Mouse (Mus musculus): ENCODE data around the gene Espn. TPM values are rescaled to one million over a fixed set of nuclear protein-coding genes. Genes with fewer than 3 reads are reported as not detected.
A peak's percentile ranks its signal among the peaks of the same experiment; 100 is the strongest.

Espn gene
- total RNA-seq, 2 experiments from 2014 or later, result 0.32 to 0.41 TPM

DNA sequence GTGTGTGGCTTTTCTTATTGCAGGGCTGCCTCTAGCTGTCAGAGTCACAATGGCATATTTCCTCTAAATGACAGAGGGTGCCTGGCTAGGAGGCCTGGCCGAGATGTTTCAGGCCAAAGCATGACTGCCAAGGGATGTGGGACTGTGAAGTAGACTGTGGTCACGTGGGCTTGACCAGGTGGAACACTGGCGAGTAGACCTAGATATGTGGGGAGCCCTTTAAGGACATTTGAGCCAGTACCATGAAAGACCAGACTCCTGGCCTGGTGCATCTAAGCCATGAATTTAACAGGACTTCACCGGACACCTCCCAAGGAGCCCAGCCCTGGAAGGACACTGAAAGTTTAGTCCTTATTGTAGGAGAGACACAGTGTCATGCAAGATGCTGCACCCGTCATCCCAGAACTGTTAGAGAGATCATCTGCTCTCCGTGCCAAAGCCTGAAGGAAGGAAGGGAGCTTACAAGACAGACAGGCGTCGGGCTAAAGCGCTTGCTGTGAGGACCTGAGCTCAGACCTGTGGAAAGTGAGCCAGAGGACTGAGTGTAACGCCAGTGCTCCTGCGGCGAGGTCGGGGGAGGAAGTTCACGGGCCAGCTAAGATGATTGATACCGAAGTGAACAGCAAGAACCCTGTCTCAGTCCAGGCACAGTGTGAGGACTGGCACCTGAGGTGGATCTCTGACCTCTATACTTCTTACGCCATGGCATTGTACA is 27.9 kb upstream of the Espn start:
- intact Hi-C loops (cut with DNase I), result loop anchor here (2.0 to 5.0 kb wide), 2 partner anchors 33 to 252 kb away; no protein-coding TSS in a partner anchor
- DNase-seq (ENCODE audit: extremely low spot score in 1 of 2, low spot score in 2 of 2), result no peak

DNA sequence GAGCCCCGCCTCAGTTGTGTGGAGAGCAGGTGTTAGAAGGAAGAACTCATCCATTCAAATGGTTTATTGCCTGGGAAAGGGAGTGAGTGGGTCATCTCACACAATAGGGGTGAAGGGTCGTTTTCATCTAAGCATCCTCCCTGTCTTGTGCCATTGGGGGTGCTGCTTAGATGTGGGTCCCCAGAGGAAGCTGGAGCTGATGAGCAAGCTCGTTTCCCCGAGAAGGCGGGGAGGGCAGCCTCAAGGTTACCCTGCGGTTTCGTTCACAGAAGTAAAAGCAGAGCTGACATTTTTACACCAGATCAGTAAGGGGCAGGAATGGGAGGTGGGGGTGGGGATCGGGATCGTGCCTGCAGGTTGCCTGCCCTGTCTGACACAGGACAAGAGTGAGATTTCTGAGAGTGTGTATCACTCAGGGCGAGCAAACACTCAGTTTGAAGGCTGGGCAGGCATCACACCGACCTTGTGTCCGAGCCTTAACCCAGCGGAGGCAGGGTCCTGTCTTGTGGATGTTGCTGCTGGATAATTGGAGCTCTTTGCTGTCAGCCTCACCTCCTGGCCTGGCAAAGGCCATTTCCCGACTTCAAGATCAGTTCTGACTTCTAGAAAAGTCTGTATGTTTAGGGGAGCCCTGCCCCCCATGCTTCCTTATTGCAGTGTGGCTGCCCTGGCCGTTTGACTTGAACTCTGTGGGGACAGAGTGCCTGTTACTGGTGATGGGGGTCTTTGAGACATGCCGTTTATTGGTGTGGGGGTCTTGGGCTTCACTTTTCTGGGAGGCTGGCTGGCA is 26.9 kb upstream of the Espn start:
- intact Hi-C loops (cut with DNase I), result loop anchor here (2.0 to 5.0 kb wide), 2 partner anchors 34 to 253 kb away; no protein-coding TSS in a partner anchor

DNA sequence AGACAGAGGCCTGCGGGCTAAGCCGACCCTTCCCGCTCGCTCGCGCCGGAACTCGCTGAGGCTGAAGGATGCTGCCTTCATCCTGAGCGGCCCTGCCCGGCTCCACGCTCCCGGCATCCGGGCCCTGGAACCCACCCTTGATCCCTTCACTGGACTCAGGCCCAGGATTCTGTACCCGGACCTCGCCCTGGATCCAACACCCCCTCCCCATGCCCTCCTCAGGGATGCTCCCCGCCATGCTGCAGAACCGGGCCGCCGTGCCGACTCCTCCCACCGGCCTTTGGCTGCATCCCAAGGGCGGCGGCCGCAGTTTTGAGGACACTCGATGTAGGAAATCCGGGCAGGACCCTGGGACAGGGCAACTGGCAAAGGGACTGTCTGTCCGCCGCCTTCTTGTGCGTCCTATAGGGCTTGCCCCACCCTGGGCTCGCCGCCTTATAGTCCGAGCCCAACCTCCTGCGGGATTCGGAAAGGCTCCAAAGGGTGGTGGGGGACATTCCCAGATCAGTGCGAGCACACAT is 26.2 kb upstream of the Espn start:
- intact Hi-C loops (cut with DNase I), result loop anchor here (2.0 to 5.0 kb wide), 2 partner anchors 34 to 254 kb away; no protein-coding TSS in a partner anchor
- peak in 1 of 2 experiments; percentile 76 for DNase-seq (ENCODE audit: extremely low spot score in 1 of 2, low spot score in 2 of 2)

More for the DNA sequence above, 26.9 kb upstream of the Espn start:
- DNase-seq (ENCODE audit: extremely low spot score in 1 of 2, low spot score in 2 of 2), result no peak

DNA sequence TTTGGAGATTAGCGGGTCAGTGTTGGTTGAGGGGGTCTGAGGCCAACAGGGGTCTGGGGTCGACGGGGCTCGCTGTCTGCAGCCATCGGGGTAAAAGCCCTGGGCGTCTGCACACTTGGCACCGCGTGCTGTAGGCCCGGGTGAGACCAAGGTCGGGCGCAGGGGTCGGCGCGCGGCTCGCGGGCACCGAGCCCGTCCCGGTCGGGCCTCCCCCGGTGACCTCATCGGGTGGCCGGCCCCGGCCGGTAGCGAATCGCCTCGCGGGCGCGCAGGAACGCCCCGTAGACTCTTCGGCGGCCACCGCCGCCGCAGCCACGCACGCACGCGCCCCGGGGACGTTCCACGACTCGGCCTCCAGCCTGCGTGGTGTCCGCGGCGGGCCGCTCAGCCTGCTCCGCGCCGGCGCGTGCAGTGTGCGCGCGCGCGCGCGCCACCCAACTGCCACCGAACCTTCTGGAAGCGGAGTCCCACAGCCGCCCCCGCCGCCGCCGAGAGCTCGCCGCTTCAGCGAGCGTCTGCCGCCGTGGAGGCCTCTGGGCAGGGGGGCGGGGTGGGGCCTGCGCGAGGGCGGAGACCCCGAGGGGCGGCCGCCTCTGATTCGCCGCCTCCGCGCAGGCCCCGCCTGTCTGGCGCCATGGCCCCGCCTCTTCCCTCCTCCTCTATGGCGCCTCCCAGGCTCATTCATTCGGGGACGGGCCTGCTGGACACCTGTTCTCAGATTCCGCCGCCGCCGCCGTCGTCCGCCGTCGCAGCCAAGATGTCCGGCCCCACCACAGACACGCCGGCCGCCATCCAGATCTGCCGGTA is 25.6 kb upstream of the Espn start, which contains the start of gene Acot7:
Acot7 (plus strand) TSS at position 598 of the 807 bp plus-strand sequence.
- DNase-seq (ENCODE audit: extremely low spot score in 1 of 2, low spot score in 2 of 2), result peak; percentile 86 to 96
- intact Hi-C loops (cut with DNase I), result loop anchor here (2.0 to 5.0 kb wide), 2 partner anchors 35 to 255 kb away; no protein-coding TSS in a partner anchor

DNA sequence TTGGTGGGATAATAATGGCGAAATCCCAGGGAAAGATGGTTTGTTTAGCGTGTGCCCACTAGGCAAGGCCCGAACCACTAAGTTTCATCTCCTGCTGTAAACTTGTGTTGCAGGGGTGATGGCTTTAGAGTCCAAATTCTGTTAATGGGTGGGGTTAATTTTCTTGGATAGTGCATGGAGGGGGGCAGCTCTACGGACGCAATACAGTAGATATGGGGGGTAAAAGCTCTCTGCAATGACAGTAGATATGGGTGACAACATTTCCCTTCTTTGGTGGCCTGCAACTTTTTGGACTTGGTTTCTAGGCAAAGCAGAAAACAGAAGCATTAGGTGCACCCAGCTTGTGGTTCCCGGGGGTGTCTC is 25.0 kb upstream of the Espn start:
- intact Hi-C loops (cut with DNase I), result loop anchor here (5.0 kb wide), 1 partner anchor 255 kb away; no protein-coding TSS in a partner anchor

DNA sequence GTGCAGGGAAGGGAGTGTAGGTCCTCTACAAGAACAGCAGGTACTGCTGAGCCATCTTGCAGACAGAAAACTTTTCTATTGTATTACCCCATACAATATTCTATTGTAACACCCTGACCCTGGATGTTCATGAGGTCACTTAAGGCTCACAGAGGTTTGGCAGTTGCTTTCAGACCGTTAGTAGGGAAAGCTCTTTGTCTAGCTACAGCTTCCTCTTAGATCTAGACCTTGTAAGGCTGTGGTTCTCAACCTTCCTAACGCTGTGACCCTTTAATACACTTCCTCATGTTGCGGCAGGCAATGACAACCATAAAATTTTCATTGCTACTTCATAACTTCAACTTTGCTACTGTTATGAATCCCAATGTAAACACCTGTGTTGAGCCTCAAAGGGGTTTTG is 24.5 kb upstream of the Espn start:
- intact Hi-C loops (cut with DNase I), result loop anchor here (5.0 kb wide), 1 partner anchor 256 kb away; no protein-coding TSS in a partner anchor

More for the DNA sequence above, 25.0 kb upstream of the Espn start:
- no peak for DNase-seq (ENCODE audit: extremely low spot score in 1 of 2, low spot score in 2 of 2)

DNA sequence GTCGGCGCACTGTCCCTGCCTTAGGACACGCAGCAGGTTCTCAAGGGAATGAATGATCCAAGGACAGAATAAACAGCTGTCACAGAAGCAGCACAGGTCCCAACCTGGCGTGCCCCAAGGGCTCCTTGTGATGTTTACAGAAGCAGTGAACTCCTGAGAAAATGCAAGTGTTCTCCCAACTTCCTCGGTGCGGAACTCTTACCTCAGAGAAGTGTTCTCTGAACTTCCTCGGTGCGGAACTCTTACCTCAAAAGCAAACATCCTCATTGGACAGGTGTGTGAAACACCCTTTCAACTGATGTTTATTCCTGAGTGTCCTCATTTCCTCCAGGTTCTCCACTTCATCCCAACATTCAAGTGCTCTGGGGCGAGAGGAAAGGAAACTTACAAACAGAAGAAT is 21.8 kb upstream of the Espn start:
- intact Hi-C loops (cut with DNase I), result loop anchor here (5.0 kb wide), 1 partner anchor 113 kb away; no protein-coding TSS in a partner anchor
- DNase-seq (ENCODE audit: extremely low spot score in 1 of 2, low spot score in 2 of 2), result no peak

More for the DNA sequence above, 24.5 kb upstream of the Espn start:
- DNase-seq (ENCODE audit: extremely low spot score in 1 of 2, low spot score in 2 of 2), result no peak

DNA sequence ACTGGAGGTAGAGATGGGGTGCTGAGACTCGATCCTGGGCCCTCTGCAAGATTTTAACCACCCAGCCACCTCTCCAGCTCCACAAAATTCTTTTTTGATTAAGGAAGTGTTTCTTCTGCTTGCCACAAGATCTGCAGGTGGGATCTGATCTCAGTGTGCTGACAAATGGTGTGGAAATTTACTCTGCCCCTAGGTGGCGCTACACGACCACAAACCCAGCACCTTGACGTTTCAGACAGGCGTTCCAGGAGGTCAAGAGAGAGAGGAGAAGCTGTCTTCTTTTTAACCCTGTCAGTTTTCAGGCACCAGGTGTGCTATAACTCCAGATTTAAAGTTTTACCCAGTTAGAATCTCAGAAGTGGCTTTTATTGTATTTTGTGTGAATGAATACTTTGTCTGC is 20.9 kb upstream of the Espn start:
- intact Hi-C loops (cut with DNase I), result loop anchor here (5.0 kb wide), 1 partner anchor 114 kb away; no protein-coding TSS in a partner anchor
- DNase-seq (ENCODE audit: extremely low spot score in 1 of 2, low spot score in 2 of 2), result peak; percentile 72 to 74

DNA sequence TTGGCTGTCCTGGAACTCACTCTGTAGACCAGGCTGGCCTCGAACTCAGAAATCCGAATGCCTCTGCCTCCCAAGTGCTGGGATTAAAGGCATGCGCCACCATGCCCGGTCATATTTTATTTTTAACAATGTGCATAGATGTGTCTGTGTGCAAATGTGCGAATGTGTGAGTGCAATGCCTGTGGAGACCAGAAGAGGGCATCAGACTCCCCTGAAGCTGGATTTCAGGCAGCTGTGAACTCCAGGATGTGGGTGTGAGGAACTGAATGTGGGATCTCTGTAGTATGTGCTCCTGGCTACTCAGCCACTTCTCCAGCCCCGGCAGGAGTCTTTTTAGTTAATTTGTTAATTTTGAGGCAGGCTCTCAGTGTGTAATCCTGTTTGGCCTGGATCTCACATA is 19.4 kb upstream of the Espn start:
- intact Hi-C loops (cut with DNase I), result loop anchor here (5.0 kb wide), 1 partner anchor 116 kb away; no protein-coding TSS in a partner anchor
- DNase-seq (ENCODE audit: extremely low spot score in 1 of 2, low spot score in 2 of 2), result no peak

DNA sequence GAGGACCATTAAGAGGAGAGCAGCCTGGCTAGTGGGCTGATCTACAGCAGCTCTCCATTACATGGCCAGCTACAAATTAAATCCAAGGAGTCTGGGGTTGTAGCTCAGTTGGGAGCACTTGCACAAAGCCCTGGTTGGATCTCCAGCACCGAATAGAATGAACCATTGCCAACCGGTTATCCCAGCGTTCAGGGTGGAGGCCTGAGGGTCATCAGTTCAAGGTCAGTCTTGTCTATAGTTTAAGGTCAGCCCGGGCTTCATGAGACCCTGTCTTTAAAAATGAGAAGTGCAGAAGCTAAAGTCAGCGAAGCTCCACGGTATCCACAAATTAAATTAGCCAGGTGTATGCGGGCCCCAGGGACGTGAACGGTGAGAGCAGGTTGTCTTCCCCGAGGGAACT is 18.1 kb upstream of the Espn start:
- intact Hi-C loops (cut with DNase I), result loop anchor here (5.0 kb wide), 1 partner anchor 117 kb away; no protein-coding TSS in a partner anchor
- no peak for DNase-seq (ENCODE audit: extremely low spot score in 1 of 2, low spot score in 2 of 2)

DNA sequence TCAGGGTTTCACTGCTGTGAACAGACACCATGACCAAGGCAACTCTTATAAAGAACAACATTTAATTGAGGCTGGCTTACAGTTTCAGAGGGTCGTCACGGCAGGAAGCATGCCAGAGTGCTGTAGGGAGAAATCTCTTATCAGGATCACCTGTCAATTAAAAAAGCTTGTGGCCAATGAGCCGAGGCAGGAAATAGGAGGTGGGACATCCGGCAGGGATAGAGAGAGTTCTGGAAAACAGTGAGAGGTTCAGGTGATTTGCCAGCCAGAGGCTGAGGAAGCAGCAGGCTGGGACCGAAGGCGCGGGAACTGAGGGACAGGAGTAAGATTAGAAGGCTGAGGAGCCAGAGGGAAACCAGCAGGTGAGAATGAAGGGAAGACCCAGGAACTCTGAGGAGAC is 16.9 kb upstream of the Espn start:
- no peak for DNase-seq (ENCODE audit: extremely low spot score in 1 of 2, low spot score in 2 of 2)
- intact Hi-C loops (cut with DNase I), result no loop called here

DNA sequence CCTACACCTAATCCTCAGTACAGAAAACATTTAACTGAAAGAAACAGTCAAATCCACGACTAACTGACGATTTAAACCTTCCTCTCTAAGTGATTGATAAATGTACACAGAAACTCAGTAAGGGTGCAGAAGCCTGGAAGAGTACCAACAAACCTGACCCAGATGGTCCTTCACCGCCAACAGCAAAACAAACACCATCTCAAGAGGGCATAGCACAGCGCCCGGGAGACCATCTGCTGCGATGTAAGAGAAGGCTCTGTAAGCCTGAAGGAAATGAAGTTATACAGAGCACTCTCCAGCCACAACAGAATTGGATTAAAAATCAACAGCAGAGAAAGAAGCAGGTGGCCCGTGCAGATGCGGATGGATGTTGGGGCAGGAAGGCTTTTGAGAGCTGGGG is 15.9 kb upstream of the Espn start:
- no peak for DNase-seq (ENCODE audit: extremely low spot score in 1 of 2, low spot score in 2 of 2)
- intact Hi-C loops (cut with DNase I), result no loop called here

DNA sequence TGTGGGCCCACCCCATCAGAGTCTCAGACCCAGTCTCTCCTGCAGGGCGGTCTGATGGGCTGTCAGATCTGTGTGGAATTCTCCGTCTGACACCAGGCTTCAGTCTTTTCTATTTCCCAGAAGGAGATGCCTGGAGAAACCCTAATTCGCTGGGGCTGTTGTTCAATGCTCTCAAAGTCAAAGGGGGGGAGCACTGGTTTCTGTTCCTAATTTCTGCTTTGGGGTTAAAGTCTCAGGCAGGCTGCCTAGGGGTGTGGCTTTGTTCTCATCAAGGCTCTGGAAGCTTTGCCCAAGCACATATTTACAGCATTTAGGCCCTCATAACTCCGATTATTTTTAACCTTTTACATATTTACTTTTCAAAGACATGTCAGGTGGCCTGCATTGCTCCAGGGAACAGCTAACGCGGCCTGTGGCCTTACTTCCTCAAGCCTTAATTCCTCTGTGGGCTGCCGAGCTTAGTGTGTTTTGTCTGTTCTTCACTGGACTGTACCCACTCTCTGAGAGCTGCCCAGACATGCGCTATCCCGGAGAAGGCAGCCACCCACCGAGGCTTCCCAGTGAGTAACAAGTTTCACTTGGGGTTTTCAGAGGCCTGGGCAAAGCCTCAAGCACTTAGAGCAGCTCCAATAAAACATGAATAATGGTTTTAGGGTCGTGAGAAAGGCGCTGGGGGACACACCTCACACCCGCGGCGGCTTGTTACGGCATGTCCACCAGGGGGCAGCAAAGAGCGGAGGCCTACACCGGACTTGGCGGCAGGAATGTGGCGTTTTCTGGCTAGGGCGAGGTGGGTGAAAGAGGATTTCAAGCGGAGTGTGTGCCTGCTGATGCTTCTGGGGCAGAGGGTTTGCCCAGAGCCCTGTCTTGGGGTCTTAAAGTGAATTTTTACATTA is 13.1 kb upstream of the Espn start:
- DNase-seq (ENCODE audit: extremely low spot score in 1 of 2, low spot score in 2 of 2), result peak in 1 of 2 experiments; percentile 73
- intact Hi-C loops (cut with DNase I), result no loop called here

DNA sequence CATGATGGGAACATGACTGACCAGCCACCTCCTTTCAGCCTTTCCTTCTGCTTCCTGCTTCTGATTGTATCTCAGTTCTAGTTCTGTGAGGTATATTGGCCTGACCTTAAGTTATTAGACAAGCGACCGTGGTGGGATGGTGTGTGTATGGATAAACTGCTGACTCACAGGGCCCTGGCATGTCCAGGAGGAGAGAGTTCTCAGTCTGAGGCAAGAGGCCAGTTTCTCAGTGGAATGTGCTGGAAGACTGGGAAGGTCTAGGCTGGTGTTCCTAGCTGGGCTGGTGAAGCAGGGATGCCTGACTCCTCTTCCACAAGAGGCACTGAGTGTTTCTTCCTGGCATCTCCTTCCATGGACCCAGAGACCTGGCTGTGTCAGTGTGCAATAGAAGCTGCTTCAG is 10.6 kb upstream of the Espn start:
- intact Hi-C loops (cut with DNase I), result no loop called here
- DNase-seq (ENCODE audit: extremely low spot score in 1 of 2, low spot score in 2 of 2), result no peak

DNA sequence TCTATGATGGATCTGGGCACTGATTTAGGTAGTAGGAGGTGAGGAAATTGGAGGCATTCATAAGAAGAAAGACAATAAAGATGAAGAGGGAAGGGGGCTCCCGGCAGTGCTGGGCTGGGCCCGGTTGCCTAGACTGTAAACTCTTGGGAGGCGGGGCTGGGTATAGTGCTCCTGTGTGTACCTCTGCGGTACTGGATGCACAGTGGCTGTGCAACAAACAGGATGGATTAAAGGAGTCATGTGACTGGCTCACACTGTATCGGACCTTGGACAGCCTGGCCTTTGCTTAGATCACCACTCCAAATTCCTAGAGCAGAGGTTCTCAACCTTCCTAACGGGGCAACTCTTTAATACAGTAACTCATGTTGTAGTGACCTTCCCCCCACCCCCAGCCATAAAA is 9.4 kb upstream of the Espn start:
- no peak for DNase-seq (ENCODE audit: extremely low spot score in 1 of 2, low spot score in 2 of 2)
- intact Hi-C loops (cut with DNase I), result no loop called here

DNA sequence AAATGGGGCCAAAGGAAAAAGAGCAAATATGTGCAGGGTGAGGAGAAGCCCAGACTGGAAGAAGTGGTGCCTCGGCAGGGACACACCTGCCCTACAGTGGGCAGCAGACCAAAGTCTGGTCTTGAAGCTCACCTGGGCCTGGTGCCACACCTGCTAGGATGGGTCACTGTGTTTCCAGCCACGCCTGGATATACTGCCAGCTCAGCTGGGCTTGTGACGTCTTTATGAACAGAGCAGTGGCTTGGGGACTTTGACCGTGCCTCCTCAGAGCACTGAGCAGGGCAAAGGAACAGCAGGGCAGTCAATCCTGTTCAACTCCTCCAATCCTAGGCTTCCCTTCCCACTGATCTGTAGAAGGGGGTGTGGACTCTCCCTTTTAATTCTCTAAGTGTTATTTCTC is 8.6 kb upstream of the Espn start:
- intact Hi-C loops (cut with DNase I), result no loop called here
- DNase-seq (ENCODE audit: extremely low spot score in 1 of 2, low spot score in 2 of 2), result no peak

DNA sequence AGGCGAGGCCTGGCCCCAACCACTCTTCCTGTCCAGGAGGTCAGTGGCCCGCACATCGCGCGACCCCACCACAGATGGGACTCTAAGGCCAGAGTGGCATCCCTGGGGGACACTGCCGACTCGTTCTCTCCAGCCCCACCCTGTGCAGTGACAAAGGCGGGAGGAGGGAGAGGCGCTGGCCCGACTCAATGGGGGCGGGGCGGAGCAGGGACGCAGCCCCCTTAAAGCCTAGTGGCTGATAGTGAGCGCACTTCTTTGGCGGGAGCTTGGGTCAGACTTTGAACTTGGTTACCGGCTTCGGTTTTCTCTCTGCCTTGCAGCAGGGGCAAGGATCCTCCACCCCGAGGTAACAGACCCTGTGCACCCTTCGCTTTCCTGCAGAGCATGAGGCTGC is 7.1 kb upstream of the Espn start:
- intact Hi-C loops (cut with DNase I), result no loop called here

More for the DNA sequence above, 7.1 kb upstream of the Espn start:
- no peak for DNase-seq (ENCODE audit: extremely low spot score in 1 of 2, low spot score in 2 of 2)

Measured in left cerebral cortex, postnatal 10 days (tissue).